Mouse (Mus musculus): ENCODE results near the gene Kif13a. TPM values are rescaled to one million over a fixed set of nuclear protein-coding genes. Genes with fewer than 3 reads are reported as not detected.

Gene Kif13a
- polyA plus RNA-seq (2017; shearing (Covaris generic)): 12.0 TPM

GRCm38 (mm10) chr13:46929719-46930658 lies at the start of gene Kif13a:
Gene Kif13a (minus strand): TSS chr13:46929867.

GRCm38 (mm10) chr13:46727837-46728268 lies 201.8 kb downstream of the Kif13a start, which contains the start of gene Nup153:
Gene Nup153 (minus strand): TSS chr13:46727940.

Other genes with a start within 250 kb of the Kif13a start
- 182 TPM for gene Nup153, start 201.9 kb downstream of the Kif13a start, polyA plus RNA-seq (2017; shearing (Covaris generic))
- gene Nhlrc1, start 85.0 kb upstream of the Kif13a start, polyA plus RNA-seq (2017; shearing (Covaris generic)): 0.21 TPM
- 19.2 TPM for gene Kdm1b, start 113.6 kb upstream of the Kif13a start, polyA plus RNA-seq (2017; shearing (Covaris generic))
- gene Tpmt, start 114.9 kb upstream of the Kif13a start, polyA plus RNA-seq (2017; shearing (Covaris generic)): 1.9 TPM
- gene Dek, start 176.3 kb upstream of the Kif13a start, polyA plus RNA-seq (2017; shearing (Covaris generic)): 188 TPM
- gene Rnf144b, start 192.8 kb upstream of the Kif13a start, polyA plus RNA-seq (2017; shearing (Covaris generic)): not detected

Data from effector memory CD4-positive, alpha-beta T cell, adult 5 months (primary cell).